Mouse (Mus musculus): ENCODE results near the gene Nadk2. TPM values are rescaled to one million over a fixed set of nuclear protein-coding genes. Genes with fewer than 3 reads are reported as not detected.
A peak's percentile ranks its signal among the peaks of the same experiment; 100 is the strongest.

The Nadk2 gene
- polyA plus RNA-seq, 1 experiment from 2014 or later = 37.3 TPM

- no peak overlapping the region for H3K27ac ChIP-seq (ENCODE audit: low read depth, low read length)
- no peak for ATAC-seq
- 43% methylated on average over 14 of the region's 14 CpGs for WGBS
- no peak for TF ChIP-seq CTCF (IDR thresholded peaks at IDR 0.05; ENCODE audit: low read depth)
- no peaks in the 10 kb centered on the region for H3K36me3 ChIP-seq (ENCODE audit: control insufficient read depth, insufficient read depth)
- peak overlapping the region; percentile 85; the same call in 1 of the 2 replicates for H3K4me2 ChIP-seq (replicated peaks; ENCODE audit: low read depth)
- H3K27me3 ChIP-seq (replicated peaks; ENCODE audit: control insufficient read depth, insufficient read depth, low read length) = no peaks in the 10 kb centered on the region
- H3K4me3 ChIP-seq (ENCODE audit: low read depth, low read length) = no peak overlapping the region
- H3K9ac ChIP-seq (ENCODE audit: low read depth, low read length) = no peak overlapping the region
- H3K9me3 ChIP-seq (ENCODE audit: control insufficient read depth) = no peaks in the 10 kb centered on the region
- peaks cover 9% of the 10 kb centered on the region for H3K4me1 ChIP-seq (replicated peaks; ENCODE audit: control insufficient read depth, insufficient read depth, low read length)
Observed at GRCm38 (mm10) chr15:9075608-9076200, 4.6 kb downstream of the Nadk2 start.

- no peak for ATAC-seq
- Histone ChIP-seq H3K4me3 (ENCODE audit: low read depth, low read length) (no peak overlapping the region), H3K4me1 (replicated peaks; ENCODE audit: control insufficient read depth, insufficient read depth, low read length) (peaks cover 9% of the 10 kb centered on the region; the same call in 1 of the 2 replicates), H3K9me3 (ENCODE audit: control insufficient read depth) (no peaks in the 10 kb centered on the region), H3K27ac (ENCODE audit: low read depth, low read length) (peak overlapping the region; percentile 37; the same call in 1 of the 2 replicates), H3K9ac (ENCODE audit: low read depth, low read length) (no peak overlapping the region), H3K27me3 (replicated peaks; ENCODE audit: control insufficient read depth, insufficient read depth, low read length) (no peaks in the 10 kb centered on the region), H3K4me2 (replicated peaks; ENCODE audit: low read depth) (peak overlapping the region; percentile 35; the same call in 1 of the 2 replicates), H3K36me3 (ENCODE audit: control insufficient read depth, insufficient read depth) (no peaks in the 10 kb centered on the region)
- TF ChIP-seq CTCF (IDR thresholded peaks at IDR 0.05; ENCODE audit: low read depth) = no peak
- 45% methylated on average over 12 of the region's 12 CpGs for WGBS
Observed at GRCm38 (mm10) chr15:9078481-9079300, 7.6 kb downstream of the Nadk2 start.

GRCm38 (mm10) chr15:9079626-9080025 is 8.6 kb downstream of the Nadk2 start:
- no peak overlapping the region for H3K4me3 ChIP-seq (ENCODE audit: low read depth, low read length)
- peaks cover 5% of the 10 kb centered on the region; the same call in 1 of the 2 replicates for H3K4me1 ChIP-seq (replicated peaks; ENCODE audit: control insufficient read depth, insufficient read depth, low read length)
- TF ChIP-seq CTCF (IDR thresholded peaks at IDR 0.05; ENCODE audit: low read depth) = no peak
- no peak overlapping the region for H3K4me2 ChIP-seq (replicated peaks; ENCODE audit: low read depth)
- no peak overlapping the region for H3K27ac ChIP-seq (ENCODE audit: low read depth, low read length)
- WGBS = 43% methylated on average over 5 of the region's 5 CpGs
- H3K9me3 ChIP-seq (ENCODE audit: control insufficient read depth) = no peaks in the 10 kb centered on the region
- ATAC-seq = no peak
- H3K9ac ChIP-seq (ENCODE audit: low read depth, low read length) = no peak overlapping the region
- no peaks in the 10 kb centered on the region for H3K27me3 ChIP-seq (replicated peaks; ENCODE audit: control insufficient read depth, insufficient read depth, low read length)
- H3K36me3 ChIP-seq (ENCODE audit: control insufficient read depth, insufficient read depth) = no peaks in the 10 kb centered on the region

GRCm38 (mm10) chr15:9080206-9080605 is 9.1 kb downstream of the Nadk2 start:
- ATAC-seq = 0 out of 2 replicates have a peak, but pooled peaks have one; percentile 20
- Histone ChIP-seq H3K4me1 (replicated peaks; ENCODE audit: control insufficient read depth, insufficient read depth, low read length) (peaks cover 5% of the 10 kb centered on the region; the same call in 1 of the 2 replicates), H3K27me3 (replicated peaks; ENCODE audit: control insufficient read depth, insufficient read depth, low read length) (no peaks in the 10 kb centered on the region), H3K4me2 (replicated peaks; ENCODE audit: low read depth) (peak overlapping the region; percentile 38), H3K9ac (ENCODE audit: low read depth, low read length) (no peak overlapping the region), H3K4me3 (ENCODE audit: low read depth, low read length) (no peak overlapping the region), H3K27ac (ENCODE audit: low read depth, low read length) (peak overlapping the region; percentile 35; the same call in 1 of the 2 replicates), H3K9me3 (ENCODE audit: control insufficient read depth) (no peaks in the 10 kb centered on the region), H3K36me3 (ENCODE audit: control insufficient read depth, insufficient read depth) (no peaks in the 10 kb centered on the region; the same call in 1 of the 2 replicates)
- TF ChIP-seq CTCF (IDR thresholded peaks at IDR 0.05; ENCODE audit: low read depth) = no peak
- WGBS = 32% methylated on average over 4 of the region's 4 CpGs

- no peak overlapping the region for H3K27ac ChIP-seq (ENCODE audit: low read depth, low read length)
- H3K9me3 ChIP-seq (ENCODE audit: control insufficient read depth) = no peaks in the 10 kb centered on the region
- peaks cover 10% of the 10 kb centered on the region; the same call in 1 of the 2 replicates for H3K36me3 ChIP-seq (ENCODE audit: control insufficient read depth, insufficient read depth)
- WGBS = 67% methylated on average over 3 of the region's 3 CpGs
- no peak overlapping the region for H3K4me2 ChIP-seq (replicated peaks; ENCODE audit: low read depth)
- no peak for ATAC-seq
- TF ChIP-seq CTCF (IDR thresholded peaks at IDR 0.05; ENCODE audit: low read depth) = no peak
- no peak overlapping the region for H3K9ac ChIP-seq (ENCODE audit: low read depth, low read length)
- H3K27me3 ChIP-seq (replicated peaks; ENCODE audit: control insufficient read depth, insufficient read depth, low read length) = no peaks in the 10 kb centered on the region
- 0 out of 2 replicates have a peak, but pooled peaks cover under 1% of the 10 kb centered on the region for H3K4me1 ChIP-seq (replicated peaks; ENCODE audit: control insufficient read depth, insufficient read depth, low read length)
- H3K4me3 ChIP-seq (ENCODE audit: low read depth, low read length) = no peak overlapping the region
Observed at GRCm38 (mm10) chr15:9081294-9081693, 10.2 kb downstream of the Nadk2 start.

- WGBS = 58% methylated on average over 9 of the region's 9 CpGs
- Histone ChIP-seq H3K27ac (ENCODE audit: low read depth, low read length) (no peak overlapping the region), H3K27me3 (replicated peaks; ENCODE audit: control insufficient read depth, insufficient read depth, low read length) (no peaks in the 10 kb centered on the region), H3K4me2 (replicated peaks; ENCODE audit: low read depth) (no peak overlapping the region), H3K4me1 (replicated peaks; ENCODE audit: control insufficient read depth, insufficient read depth, low read length) (no peaks in the 10 kb centered on the region), H3K9me3 (ENCODE audit: control insufficient read depth) (no peaks in the 10 kb centered on the region), H3K9ac (ENCODE audit: low read depth, low read length) (no peak overlapping the region), H3K4me3 (ENCODE audit: low read depth, low read length) (no peak overlapping the region), H3K36me3 (ENCODE audit: control insufficient read depth, insufficient read depth) (peaks cover 16% of the 10 kb centered on the region)
- TF ChIP-seq CTCF (IDR thresholded peaks at IDR 0.05; ENCODE audit: low read depth) = no peak
- ATAC-seq = peak; percentile 62
Observed at GRCm38 (mm10) chr15:9082753-9083152, 11.7 kb downstream of the Nadk2 start.

Data from intestine, postnatal 0 days (tissue).